Mouse (Mus musculus) bone marrow, adult 2 months (tissue): Measurements from ENCODE around the gene Helz.

Experiments
- CTCF ChIP-seq: fragments of 200-500 bp; IDR thresholded peaks from 2 replicates; pipeline ENCODE4 v1.5.1; 2011; ENCODE audit warnings: low read length, control low read depth; ENCODE audit not compliant: control insufficient read depth, insufficient read depth
- POLR2A ChIP-seq: fragments of 200-500 bp; IDR thresholded peaks from 2 replicates; pipeline ENCODE4 v1.6.1; 2011; ENCODE audit warnings: low read depth, mild to moderate bottlenecking, control low read depth, low read length, borderline replicate concordance; ENCODE audit not compliant: control insufficient read depth

DNA sequence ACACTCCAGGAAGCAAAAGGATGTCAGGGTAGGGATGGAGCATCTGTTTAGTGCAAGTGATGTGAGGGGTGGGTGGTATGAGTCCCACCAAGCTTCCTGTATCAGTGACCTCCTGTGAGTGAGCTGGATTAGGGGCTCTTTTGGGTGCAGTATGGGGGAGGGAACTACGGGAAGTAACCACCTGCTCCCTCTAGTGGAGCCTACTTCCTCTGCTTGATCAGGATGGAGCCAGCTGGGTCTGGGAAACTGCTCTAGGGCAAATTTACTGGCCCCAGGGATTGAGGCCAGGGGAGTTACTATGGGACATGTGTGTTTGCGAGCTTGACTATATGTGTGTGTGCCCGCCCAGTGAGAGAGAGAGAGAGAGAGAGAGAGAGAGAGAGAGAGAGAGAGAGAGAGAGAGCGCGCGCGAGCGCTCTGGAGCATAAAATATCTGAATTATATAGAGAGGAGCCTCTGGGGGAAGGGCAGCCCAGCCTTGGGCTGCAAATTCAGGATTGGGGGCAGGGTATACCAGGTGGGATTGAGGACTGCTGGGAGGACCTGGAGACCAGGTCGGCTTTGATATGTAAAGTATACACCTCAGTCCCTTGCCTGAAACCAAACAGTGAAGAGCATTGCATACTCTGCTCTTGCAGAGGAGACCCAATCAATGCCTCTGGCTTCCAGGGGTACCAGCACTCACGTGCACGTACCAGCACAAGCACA lies 37.9 kb upstream of the Helz start:
- TF ChIP-seq POLR2A: no peak
- TF ChIP-seq CTCF: peak; percentile 29; the same call in 1 of the 2 replicates
